Mouse (Mus musculus) adrenal gland, postnatal 25 days (tissue): Measurements from ENCODE around the gene Snx18. TPM values are rescaled to one million over a fixed set of nuclear protein-coding genes. Genes with fewer than 3 reads are reported as not detected.

Source experiments
- DNase-seq: peaks from one replicate; pipeline ENCODE4 v3.0.0; 2021; ENCODE audit warnings: mixed read lengths
- total RNA-seq: library from RNA; stranded (reverse); gene quantifications from 2 replicates; pipeline ENCODE4 v1.2.3, GENCODE M21; 2021

Snx18 gene
- total RNA-seq, 1 experiment from 2014 or later, result 23.2 TPM

DNA sequence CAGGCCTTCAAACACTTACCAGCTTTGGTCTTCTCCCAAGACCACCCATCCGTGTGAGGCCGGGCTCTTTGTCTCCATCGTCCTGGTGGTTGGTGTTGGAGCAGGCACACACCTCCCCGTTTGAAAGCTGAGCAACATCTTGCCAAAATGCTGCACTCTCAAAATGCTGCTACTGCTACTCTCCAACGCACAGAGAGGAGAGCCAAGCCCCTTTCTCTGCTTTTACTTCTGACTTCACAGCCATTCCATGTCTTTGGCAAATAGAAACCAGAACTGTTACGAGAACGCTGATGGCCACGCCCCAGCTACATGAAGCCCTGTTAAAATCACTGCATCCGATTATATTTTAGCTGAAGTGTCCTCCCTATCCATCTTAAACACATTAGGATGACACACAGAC lies 58.7 kb downstream of the Snx18 start:
- no peak for DNase-seq

- no peak for DNase-seq
These were observed 61.8 kb downstream of the Snx18 start for GRCm38 (mm10) chr13:113556538-113556937.

DNA sequence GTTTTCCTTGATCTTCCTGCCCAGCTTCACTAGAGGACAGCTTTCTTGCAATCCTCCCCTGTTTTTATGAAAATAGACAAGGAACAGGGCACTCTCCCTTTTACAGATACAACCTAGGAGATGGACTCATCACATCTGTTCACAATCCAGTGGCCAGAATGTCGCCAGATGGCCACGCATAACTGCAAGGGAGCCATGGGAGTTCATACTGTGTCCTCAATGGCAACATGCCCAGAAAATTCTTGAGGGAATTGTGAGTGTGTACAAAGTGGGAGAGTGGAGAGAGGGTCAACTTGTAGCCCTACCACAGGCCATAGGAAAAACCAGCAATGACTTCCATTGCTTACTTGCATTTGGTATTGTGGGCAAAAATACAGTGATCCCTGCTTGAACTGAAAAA lies 63.1 kb downstream of the Snx18 start:
- DNase-seq, result peak; percentile 12

- peak; percentile 20 for DNase-seq
These were observed 64.6 kb downstream of the Snx18 start for GRCm38 (mm10) chr13:113553603-113554230.

GRCm38 (mm10) chr13:113552341-113552740 lies 66.0 kb downstream of the Snx18 start:
- no peak for DNase-seq

- DNase-seq, result peak; percentile 3
These were observed 67.3 kb downstream of the Snx18 start for GRCm38 (mm10) chr13:113550866-113551565.

- no peak for DNase-seq
These were observed 69.3 kb downstream of the Snx18 start for GRCm38 (mm10) chr13:113549021-113549420.

- no peak for DNase-seq
These were observed 70.4 kb downstream of the Snx18 start for GRCm38 (mm10) chr13:113547807-113548426.

- DNase-seq, result no peak
These were observed 76.0 kb downstream of the Snx18 start for GRCm38 (mm10) chr13:113542374-113542773.

Other genes starting within 250 kb of the Snx18 start
- not detected in 2 replicates for gene Hspb3, start 45.1 kb upstream of the Snx18 start, total RNA-seq
- 27.8 and 30.2 TPM in 2 replicates for gene Arl15, start 175.9 kb upstream of the Snx18 start, total RNA-seq